Mouse (Mus musculus) megakaryocyte, embryonic 14.5 days (primary cell): ENCODE data around the gene Mgll.

ENCODE experiments used
- FLI1 ChIP-seq: IDR thresholded peaks from 2 replicates; pipeline ENCODE4 v1.6.1; 2012; ENCODE audit warnings: low read length, inconsistent platforms, mixed read lengths
- GATA1 ChIP-seq: IDR thresholded peaks from 3 replicates; pipeline ENCODE4 v1.6.1; 2012; ENCODE audit warnings: mixed read lengths, low read length, inconsistent platforms, borderline replicate concordance

DNA sequence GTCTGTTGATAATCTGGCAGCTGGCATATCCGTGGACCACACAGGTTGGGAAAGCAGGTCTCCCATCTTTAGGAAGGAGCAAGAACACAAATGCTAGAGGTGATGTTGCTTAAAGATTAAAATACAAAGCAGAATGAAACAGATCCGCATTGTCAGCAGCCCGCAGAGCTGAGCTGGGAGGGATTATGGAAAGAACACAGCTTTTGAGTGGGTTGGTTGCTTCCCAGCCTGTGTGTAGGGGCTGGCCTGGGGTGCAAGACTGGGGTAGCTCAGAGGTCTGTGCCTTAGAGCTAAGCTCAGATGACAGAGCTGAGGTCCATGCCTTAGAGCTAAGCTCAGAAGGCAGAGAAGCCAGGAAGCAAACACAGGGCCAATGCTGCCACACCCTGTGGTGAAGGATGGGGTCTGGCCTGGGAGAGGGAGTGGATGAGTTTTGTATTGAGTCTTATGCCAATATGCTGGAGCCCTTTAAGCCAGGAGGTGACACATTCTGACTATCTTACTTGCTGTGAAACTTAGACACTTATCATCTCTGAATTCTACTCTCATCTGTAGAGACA is 39.4 kb downstream of the Mgll start:
- TF ChIP-seq GATA1 (no peak), FLI1 (no peak)
